Mouse (Mus musculus) 3134 (cell line): ENCODE data around the gene Slc22a22.
A peak's percentile ranks its signal among the peaks of the same experiment; 100 is the strongest.

Source experiments
- DNase-seq: peaks from one replicate; pipeline ENCODE4 v3.0.0-alpha.2; 2011; ENCODE audit warnings: low spot score; ENCODE audit not compliant: insufficient read length; ENCODE audit errors: extremely low read depth

Gene Slc22a22

GRCm38 (mm10) chr15:57477525-57477924 lies at the start of gene Slc22a22:
Gene Slc22a22 (minus strand): TSS chr15:57477625.
- no peak for DNase-seq

DNA sequence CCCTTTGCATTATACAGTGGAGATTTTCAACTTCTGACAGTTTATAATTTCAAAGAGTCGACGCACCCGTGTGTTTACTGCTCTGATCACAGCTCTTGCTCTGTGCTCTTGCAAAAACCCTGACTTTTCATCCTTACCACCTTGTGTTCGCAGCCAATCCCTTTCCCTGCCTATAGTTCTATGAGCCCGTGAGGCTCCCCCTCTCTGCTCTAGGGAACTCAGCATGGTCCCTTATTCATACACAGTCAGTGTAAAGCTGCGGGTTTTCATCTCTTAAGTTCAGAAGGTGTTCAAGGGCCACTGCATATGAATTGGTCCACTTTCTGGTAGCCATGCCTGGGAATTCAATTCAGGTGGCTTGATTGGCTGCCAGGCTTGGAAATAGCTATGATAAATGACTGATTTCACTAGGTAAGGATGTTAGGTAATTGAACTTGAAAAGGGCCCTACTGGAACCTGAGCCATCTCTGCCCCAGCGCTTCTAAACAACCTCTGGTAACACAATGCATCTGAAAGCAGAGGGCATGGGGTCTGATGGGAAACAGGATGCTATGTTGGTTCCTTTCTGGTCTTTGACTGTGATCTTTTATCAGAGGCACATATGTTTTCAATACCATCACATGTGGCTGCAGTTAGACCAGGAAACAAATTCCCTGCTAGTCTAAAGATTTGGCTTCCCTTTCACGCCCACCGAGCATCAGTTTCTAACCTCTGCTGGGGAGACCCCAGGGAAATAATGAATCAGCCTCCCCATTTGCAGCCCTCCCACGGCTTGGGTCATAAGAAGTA lies 46.3 kb upstream of the Slc22a22 start:
- no peak for DNase-seq

DNA sequence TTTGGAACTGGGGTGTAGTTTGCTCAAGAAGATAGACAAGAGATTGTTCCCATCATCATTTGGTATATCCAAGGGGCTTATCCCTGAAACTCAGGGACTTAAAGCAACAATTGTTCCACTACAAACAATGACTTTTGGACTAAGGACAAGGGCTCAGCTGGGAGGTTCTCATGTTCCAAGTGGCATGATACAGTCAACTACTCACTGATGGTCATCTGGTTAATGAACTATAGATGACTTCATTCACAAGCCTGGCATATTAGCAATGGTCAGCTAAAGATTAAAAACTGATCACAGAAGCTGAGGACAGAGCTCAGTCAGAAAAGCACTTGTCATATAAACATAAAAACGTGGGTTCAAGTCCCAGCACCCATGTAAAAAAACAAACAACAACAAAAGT lies 44.7 kb upstream of the Slc22a22 start:
- DNase-seq, result no peak

DNA sequence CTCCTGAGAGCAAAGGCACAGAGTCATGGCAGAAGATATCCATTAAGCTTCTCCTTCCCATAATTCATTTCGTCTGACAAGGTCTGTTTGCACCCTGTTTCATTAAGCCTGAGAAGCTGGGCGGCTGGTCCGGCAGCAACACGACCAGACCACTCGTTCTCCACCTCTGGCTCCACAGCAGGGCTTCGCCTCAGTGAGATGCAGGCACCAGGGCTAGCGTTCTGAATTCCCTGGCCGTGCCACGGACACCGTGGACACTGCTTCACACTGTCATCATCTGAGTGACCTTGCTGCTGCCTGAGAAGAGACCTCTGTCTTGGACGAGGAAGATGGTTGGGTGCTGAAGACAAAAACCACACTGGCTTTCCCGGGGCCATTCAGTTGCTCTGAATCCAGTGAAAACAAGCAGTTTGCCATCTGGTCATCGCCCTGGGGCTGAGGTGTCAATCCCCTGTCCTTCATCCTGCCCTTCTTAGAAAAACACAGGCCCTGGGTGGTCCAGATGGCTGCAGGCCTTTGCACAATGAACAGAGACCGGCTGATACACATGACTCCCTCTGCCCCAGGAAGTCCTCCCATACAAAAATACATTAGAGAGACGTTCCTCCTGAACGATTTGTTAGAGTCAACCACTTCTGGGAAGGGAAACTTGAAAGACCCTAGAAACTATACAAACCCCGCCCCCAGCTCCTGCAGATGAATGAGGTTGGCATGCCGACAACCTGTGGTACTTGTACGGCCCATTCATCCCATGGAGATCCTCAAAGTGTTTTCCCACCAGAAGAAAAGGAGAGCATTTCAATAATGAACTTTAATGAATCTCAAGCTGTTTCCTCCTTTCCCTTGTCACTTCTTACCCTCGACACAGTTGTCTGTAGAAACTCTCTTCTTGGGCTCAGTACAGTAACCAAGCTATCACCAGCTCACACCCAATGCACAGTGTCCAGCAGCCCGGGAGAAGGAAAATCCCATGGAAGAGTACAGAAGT lies 32.1 kb upstream of the Slc22a22 start:
- peak; percentile 8 for DNase-seq

- DNase-seq, result no peak
Observed at GRCm38 (mm10) chr15:57508242-57509184, 31.1 kb upstream of the Slc22a22 start.

DNA sequence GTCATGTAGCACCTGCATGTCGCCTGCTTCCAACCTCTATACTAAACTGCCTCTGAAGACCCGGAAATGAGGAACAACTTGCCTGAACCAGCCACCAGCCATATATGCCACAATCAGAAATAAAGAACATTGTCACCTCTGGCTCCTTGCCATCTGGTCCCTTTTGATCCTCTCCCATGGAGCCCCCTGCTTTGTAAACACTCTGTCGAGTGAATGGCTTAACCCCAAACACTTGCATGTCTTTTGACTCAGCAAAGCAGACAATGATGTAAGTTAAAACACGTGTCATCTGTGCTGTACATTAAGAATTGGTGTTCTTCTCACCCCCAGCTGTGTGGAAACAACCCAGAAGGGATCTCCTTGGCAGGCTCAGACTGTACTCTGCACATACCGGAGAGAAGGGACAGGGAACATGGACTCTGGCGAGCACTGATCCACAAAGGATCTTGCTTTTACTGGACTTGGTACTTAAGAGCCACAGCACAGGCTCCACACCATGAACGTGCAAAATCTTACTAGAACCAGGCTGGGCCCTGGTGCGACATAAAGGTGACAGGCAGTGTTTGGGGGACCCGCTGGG lies 26.8 kb upstream of the Slc22a22 start:
- DNase-seq, result no peak

DNA sequence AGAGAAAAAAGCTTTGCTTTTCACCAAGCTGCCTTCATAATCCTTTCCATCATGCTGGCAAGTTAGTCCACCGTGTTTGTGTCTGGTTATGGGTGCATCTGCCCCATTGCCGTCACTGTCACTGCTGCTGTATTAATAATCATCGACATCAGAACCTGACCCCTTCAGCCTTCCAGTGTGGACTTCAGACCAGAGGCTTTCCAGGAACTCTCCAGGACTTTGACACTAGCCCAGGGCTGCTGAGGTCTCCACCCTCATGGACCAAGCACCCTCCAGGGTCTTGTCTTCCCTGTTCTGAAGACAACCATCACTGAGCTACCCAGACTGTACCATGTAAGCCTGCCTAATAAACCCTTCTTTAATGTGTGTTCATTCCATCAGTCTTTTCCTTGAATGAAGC lies 26.2 kb upstream of the Slc22a22 start:
- DNase-seq, result no peak

DNA sequence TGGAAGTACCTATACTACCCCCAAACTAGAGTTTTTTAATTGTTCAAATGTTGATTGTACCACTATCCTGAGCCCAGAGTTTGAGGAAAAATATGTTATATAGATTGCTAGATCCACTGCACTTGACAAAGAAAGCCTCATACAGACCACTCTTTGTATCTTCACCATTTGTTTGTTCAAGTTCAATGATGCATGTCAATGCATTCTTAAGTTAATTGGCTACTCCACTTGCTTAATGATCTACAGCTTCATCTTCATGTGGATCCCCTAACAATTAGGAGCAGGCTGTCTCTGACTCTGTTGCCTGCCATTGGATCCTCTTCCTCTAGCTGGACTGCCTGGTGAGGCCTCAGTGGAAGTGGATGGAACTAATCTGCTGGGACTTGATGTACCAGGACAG lies 24.1 kb upstream of the Slc22a22 start:
- DNase-seq, result no peak

GRCm38 (mm10) chr15:57496106-57496505 lies 18.7 kb upstream of the Slc22a22 start:
- no peak for DNase-seq

- no peak for DNase-seq
Observed at GRCm38 (mm10) chr15:57482509-57482908, 5.1 kb upstream of the Slc22a22 start.

DNA sequence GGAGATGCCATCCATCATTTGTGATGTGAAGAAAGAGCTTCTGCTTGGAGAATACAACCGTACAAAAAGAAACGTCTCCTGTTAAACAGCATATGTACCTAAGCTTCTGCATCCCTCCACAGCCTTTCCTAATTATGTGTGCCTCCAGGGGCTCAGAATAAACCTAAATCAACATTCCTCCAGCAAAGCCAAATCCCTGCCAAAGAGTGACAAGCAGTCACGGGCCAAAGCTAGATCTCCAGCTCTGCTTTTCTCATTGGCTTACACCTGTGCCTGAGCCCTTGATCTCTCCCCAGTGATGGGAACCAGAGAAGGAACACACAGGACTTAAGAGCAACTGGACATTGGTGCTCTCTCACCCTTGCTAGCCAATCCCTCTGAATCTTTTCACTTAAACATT lies 5.8 kb downstream of the Slc22a22 start:
- no peak for DNase-seq

DNA sequence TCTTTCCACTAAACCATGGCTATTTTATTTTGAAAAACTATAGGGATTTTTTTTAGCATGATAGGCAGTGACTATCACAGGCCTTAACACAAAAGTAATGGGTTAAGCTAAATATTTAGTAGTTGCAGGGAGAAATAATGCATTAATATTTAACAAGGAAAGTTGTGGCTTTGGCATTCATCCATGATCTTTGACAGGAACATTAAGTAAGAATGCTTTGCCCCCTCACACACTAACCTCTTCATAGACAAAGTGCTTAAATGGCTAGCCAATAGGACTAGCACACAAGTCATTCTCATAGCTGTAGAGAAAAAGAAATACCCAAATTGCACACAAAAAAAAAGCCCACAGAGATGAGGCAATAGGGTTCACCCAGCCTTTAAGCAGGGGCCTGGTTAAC lies 11.4 kb downstream of the Slc22a22 start:
- no peak for DNase-seq

DNA sequence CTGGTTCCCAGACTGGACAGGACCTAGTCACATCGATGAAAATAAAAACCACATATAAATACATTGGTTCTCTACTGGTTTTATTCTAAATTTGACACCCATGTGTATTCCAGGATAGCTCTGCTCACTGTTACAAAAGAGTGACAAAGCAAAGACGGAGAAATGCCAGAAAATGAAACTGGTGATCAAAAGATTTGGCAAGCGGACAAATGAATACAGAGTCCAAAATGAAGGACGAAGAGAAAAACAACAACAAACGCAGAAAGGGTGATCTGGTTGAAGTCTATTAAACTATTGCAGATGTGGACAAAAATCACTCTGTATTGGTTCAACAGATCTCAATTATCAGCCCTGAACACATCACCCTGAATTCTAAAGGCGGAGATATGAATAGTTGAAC lies 12.4 kb downstream of the Slc22a22 start:
- no peak for DNase-seq

- DNase-seq, result no peak
Observed at GRCm38 (mm10) chr15:57464066-57464465, 13.4 kb downstream of the Slc22a22 start.

DNA sequence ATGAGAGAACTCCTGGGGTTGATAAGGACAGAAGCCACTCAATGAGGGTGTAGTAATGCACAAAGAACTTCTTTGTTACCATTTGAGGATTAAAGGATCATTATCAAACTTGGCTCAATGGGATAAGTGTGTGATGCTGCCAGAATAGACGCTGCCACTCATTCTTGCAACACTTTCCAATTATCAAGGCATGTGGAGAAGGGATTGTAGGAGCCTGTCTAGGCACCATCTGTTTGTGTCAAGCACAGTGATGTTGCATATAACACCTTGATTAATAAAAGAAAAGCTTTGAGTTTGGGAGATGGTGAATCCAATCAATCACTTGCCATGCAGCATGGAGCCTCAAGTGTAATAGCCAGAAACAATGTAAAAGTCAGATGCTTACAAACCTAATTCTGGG lies 16.1 kb downstream of the Slc22a22 start:
- no peak for DNase-seq

DNA sequence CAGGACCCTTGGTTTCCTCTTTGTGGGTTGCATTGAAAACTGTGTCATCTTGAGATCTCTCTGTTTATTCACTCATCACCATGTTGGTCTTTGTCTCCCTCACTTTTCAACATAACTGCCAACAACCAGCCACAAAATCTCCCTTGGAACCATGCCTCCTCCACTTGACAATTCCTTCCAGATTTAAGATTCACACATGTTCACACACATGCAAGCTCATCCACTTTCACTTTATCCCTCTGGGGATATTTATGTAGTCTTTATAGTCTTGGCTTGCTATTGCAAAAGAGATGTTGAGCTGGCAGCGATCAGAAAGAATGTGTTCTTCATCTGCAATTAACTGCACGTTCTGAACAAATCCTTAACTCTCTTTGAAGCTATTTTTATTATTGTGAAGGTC lies 20.1 kb downstream of the Slc22a22 start:
- no peak for DNase-seq

DNA sequence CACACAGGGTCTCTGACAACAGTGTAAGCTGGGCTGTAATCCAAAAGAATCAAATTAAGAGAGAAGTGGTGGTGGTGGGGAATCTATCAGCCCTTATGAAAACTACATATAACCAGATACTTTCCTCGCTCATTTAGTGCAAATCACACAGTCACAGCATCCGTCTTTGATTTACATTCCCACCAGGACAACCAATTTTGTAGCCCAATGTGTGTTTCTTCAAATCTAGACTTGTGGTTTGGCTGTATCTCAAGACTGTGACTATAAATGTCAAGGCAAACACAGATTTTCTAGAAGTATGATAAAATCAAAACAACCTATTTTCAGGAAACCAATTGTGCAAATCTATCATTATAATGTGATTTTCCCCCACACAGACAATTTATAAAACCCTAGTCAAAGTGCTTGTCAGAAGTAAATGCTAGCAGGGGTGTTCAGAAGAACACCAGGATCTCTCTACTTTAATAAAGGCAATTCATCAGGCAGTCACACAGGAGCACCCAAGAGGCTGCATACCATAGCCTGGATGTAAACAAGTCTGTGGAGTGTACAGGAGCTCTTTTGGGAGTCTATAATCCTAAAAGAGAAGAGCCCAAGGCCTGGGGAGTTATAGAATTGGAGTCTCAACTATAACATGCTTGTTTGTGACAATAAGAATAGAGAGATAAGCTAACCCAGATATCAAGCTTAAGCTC lies 42.6 kb downstream of the Slc22a22 start:
- DNase-seq, result no peak

DNA sequence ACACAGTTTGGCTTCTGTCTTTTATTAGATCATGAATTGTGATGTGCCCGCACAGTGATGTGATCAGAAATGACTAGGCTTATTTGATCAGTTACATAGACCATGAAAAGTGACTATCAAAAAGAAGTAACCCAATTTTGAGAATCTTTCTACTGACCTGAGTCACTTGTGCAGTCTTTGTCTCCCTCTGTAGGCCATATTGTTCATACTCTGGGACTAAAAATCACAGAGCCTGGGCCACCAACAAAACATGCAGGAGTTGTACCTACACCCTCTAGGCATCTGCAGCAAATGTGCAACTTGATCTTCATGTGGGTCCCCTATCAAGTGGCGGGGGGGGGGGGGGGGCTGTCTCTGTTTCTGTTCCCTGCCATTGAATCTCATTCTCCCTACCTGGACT lies 68.9 kb downstream of the Slc22a22 start:
- DNase-seq, result no peak

GRCm38 (mm10) chr15:57398439-57399148 lies 78.8 kb downstream of the Slc22a22 start:
- no peak for DNase-seq
